Mouse (Mus musculus) right cerebral cortex, postnatal 4 days (tissue): ENCODE measurements around the gene Myo1a.

Experiments used
- DNase-seq: peaks from one replicate; pipeline ENCODE4 v3.0.0-alpha.2; 2022

Myo1a gene

GRCm38 (mm10) chr10:127675859-127676398 is 29.0 kb upstream of the Myo1a start:
- DNase-seq: no peak

GRCm38 (mm10) chr10:127676691-127677548 is 28.1 kb upstream of the Myo1a start:
- DNase-seq: peak; percentile 92

- DNase-seq: peak; percentile 52
These were observed 27.2 kb upstream of the Myo1a start for GRCm38 (mm10) chr10:127677591-127678336.

- no peak for DNase-seq
These were observed 25.8 kb upstream of the Myo1a start for GRCm38 (mm10) chr10:127679208-127679607.

GRCm38 (mm10) chr10:127679881-127680280 is 25.1 kb upstream of the Myo1a start:
- no peak for DNase-seq

- DNase-seq: no peak
These were observed 22.1 kb upstream of the Myo1a start for GRCm38 (mm10) chr10:127682886-127683285.

GRCm38 (mm10) chr10:127691053-127691452 is 13.9 kb upstream of the Myo1a start:
- no peak for DNase-seq

- no peak for DNase-seq
These were observed 10.3 kb upstream of the Myo1a start for GRCm38 (mm10) chr10:127694636-127695035.

- no peak for DNase-seq
These were observed 9.2 kb upstream of the Myo1a start for GRCm38 (mm10) chr10:127695775-127696174.

GRCm38 (mm10) chr10:127698966-127699365 is 6.0 kb upstream of the Myo1a start:
- DNase-seq: no peak

GRCm38 (mm10) chr10:127703299-127703698 is 1.7 kb upstream of the Myo1a start:
- DNase-seq: no peak

- DNase-seq: no peak
These were observed 677 bp upstream of the Myo1a start for GRCm38 (mm10) chr10:127704293-127704692.

- no peak for DNase-seq
These were observed 813 bp downstream of the Myo1a start for GRCm38 (mm10) chr10:127705783-127706182.

- DNase-seq: no peak
These were observed 2.8 kb downstream of the Myo1a start for GRCm38 (mm10) chr10:127707721-127708120.

- DNase-seq: no peak
These were observed 3.9 kb downstream of the Myo1a start for GRCm38 (mm10) chr10:127708850-127709370.

- no peak for DNase-seq
These were observed 5.4 kb downstream of the Myo1a start for GRCm38 (mm10) chr10:127710331-127710730.

GRCm38 (mm10) chr10:127712736-127713135 is 7.8 kb downstream of the Myo1a start:
- no peak for DNase-seq

GRCm38 (mm10) chr10:127721671-127722418 is 16.9 kb downstream of the Myo1a start:
- no peak for DNase-seq

GRCm38 (mm10) chr10:127724178-127724577 is 19.2 kb downstream of the Myo1a start, which contains the start of gene Tac2:
TSS of gene Tac2 (plus strand) at chr10:127724478.
- DNase-seq: no peak

- no peak for DNase-seq
These were observed 20.2 kb downstream of the Myo1a start for GRCm38 (mm10) chr10:127725136-127725535.

- no peak for DNase-seq
These were observed 23.5 kb downstream of the Myo1a start for GRCm38 (mm10) chr10:127728437-127728836.

GRCm38 (mm10) chr10:127730285-127730932 is 25.4 kb downstream of the Myo1a start:
- DNase-seq: no peak
